Mouse (Mus musculus): Measurements from ENCODE around the gene Stag1. TPM values are rescaled to one million over a fixed set of nuclear protein-coding genes. Genes with fewer than 3 reads are reported as not detected.

Gene Stag1
- total RNA-seq, 2 experiments from 2014 or later = 27.4 to 30.9 TPM

- intact Hi-C loops (cut with DNase I) = no loop called here
- no peak for DNase-seq
Measured at GRCm38 (mm10) chr9:100602130-100602529, 4.5 kb downstream of the Stag1 start.

- no peak for DNase-seq
- intact Hi-C loops (cut with DNase I) = no loop called here
Measured at GRCm38 (mm10) chr9:100603156-100603555, 5.6 kb downstream of the Stag1 start.

GRCm38 (mm10) chr9:100605522-100605921, 7.9 kb downstream of the Stag1 start:
- intact Hi-C loops (cut with DNase I) = no loop called here
- DNase-seq = no peak

- intact Hi-C loops (cut with DNase I) = no loop called here
- peak in 1 of 2 experiments; percentile 18 for DNase-seq
Measured at GRCm38 (mm10) chr9:100605985-100606554, 8.5 kb downstream of the Stag1 start.

- intact Hi-C loops (cut with DNase I) = loop anchor here (10.0 kb wide), 1 partner anchor 769 kb away; no protein-coding TSS in a partner anchor
- no peak for DNase-seq
Measured at GRCm38 (mm10) chr9:100613501-100614071, 16.0 kb downstream of the Stag1 start.

DNA sequence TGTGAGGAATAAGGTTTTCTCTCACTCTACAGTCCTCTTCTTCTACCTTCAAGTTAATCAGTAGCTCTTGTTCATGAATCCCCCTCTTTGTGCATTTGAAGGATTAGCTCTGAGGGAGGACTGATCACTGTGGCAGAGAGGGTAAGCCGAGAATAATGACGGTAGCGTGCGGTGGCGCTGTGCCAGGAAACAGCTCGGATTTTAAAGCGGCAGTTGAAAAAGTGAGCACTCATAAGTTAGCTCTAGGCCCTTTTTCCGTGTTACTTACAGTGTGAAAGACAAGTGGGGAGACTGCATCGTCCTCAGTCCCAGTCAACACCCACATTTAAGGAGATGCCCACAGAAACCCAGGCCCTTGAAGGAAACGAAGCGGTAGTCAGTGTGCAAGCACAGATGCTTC, 19.3 kb downstream of the Stag1 start:
- intact Hi-C loops (cut with DNase I) = loop anchor here (10.0 kb wide), 1 partner anchor 772 kb away; no protein-coding TSS in a partner anchor
- DNase-seq = peak; percentile 24 to 53

- no peak for DNase-seq
- intact Hi-C loops (cut with DNase I) = no loop called here
Measured at GRCm38 (mm10) chr9:100626258-100626657, 28.7 kb downstream of the Stag1 start.

DNA sequence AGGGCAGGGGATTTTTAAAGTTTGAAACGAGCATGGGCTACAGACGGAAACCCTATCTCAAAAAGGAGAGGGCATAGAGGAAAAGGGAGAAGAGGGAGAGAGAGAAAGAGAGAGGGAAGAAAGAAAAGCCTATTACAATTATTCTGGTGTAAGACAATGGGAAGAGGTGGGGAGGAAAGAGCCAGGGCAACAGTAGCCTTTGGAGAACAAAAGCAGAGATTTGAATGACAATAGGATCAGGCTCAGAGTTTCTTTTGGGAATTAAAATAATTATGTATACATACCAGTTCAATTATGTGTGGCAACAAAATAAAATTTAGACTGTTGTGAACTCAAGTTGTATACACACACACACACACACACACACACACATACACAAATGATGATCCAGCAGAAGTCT, 43.2 kb downstream of the Stag1 start:
- DNase-seq = no peak
- intact Hi-C loops (cut with DNase I) = loop anchor here (5.0 to 10.0 kb wide), 3 partner anchors 124 to 517 kb away; partner anchors contain the start of gene Msl2

- intact Hi-C loops (cut with DNase I) = loop anchor here (1.0 to 10.0 kb wide), 5 partner anchors 121 to 516 kb away; partner anchors contain the start of gene Msl2
- no peak for DNase-seq
Measured at GRCm38 (mm10) chr9:100641391-100642085, 43.9 kb downstream of the Stag1 start.

- DNase-seq = peak in 1 of 2 experiments; percentile 10
- intact Hi-C loops (cut with DNase I) = loop anchor here (1.0 to 10.0 kb wide), 5 partner anchors 122 to 515 kb away; partner anchors contain the start of gene Msl2
Measured at GRCm38 (mm10) chr9:100642186-100642839, 44.7 kb downstream of the Stag1 start.

DNA sequence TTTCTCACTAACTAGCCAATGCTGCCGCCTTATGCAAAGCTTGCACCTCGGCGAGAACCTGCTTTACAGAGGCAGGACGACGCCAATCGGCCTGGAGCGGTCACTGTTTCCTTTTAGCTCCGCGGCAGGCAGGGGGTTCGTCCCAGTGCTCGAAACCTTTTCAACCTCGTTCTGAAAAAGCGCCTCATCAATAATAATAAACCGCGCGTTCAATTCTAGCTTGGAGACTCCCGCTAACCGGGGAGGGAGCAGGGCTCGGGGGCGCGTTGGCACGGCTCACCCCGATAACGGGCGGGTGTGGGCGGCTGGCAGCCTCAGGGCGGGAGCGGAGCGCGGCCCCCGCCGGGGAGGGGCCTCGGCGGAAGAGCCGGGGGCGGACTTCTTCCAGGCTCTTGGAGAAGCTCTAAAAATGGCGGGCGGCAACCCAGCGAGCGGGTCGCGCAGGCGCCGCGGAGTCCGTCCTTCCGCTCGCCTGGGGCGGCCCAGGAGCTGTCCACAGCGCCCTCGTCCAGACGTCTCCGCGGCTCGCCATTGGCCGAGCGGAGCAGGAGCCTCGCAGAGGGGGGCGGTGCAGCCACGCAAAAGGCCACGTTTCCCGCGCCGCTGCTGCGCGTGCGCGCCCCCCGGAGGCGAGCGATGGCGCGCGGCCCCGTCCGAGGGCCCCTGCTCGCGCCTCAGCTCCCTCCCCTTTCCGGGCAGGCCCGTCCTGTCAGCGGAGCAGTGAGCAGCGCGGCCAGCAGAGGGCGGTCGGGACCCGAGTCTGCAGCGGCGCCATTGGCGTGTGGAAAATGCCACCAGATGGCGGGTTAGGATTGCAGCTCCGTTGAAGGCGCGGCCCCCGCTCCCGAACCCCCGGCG, 45.5 kb downstream of the Stag1 start:
- intact Hi-C loops (cut with DNase I) = loop anchor here (1.0 to 10.0 kb wide), 6 partner anchors 98 to 514 kb away; partner anchors contain the start of gene Msl2
- DNase-seq = peak; percentile 100

GRCm38 (mm10) chr9:100644071-100644771, 46.6 kb downstream of the Stag1 start:
- intact Hi-C loops (cut with DNase I) = loop anchor here (2.0 to 10.0 kb wide), 4 partner anchors 121 to 513 kb away; partner anchors contain the start of gene Msl2
- peak; percentile 75 to 80 for DNase-seq

DNA sequence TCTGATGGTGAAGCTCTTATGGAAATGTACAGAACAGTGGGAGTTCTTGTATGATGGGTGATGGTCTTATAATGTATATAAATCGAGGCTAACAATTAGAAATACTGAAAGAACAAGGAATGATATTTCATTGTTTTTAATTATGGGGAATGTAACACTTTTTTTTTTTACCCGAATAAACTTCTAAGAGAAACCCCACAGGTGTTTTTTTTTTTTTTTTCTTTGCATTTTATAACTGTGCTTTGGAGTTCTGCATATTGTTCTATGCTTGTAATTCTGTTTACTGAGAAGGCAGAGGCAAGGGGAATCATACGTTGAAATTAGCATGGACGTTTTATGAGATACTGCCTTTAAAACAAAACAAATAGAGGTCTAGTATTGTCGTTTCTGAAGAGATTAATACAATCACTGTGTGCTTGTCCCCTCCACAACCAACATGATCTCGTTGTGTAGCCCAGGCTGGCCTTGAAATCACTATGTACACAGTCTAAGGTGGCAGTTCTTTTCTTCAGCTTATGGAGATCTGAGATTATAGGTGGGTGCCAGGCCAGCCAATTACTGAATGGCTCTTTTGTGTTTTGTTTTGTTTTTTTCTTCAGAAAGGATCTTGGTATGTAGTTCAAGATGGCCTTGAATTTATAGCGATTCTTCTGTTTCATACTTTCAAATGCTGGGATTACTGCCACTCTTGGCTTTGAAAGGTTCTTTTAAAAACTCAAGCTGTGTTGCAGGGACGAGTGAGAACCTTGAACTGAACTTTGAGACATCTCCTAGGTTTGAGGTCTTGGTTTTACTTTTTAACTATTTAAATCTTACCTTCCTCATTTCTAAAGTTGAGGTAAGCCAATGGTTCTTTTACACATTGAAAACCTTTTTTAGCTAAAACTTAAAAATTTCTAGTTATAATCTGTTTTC, 47.7 kb downstream of the Stag1 start:
- intact Hi-C loops (cut with DNase I) = loop anchor here (2.0 to 10.0 kb wide), 4 partner anchors 47 to 430 kb away; partner anchors contain the start of gene Msl2
- no peak for DNase-seq

DNA sequence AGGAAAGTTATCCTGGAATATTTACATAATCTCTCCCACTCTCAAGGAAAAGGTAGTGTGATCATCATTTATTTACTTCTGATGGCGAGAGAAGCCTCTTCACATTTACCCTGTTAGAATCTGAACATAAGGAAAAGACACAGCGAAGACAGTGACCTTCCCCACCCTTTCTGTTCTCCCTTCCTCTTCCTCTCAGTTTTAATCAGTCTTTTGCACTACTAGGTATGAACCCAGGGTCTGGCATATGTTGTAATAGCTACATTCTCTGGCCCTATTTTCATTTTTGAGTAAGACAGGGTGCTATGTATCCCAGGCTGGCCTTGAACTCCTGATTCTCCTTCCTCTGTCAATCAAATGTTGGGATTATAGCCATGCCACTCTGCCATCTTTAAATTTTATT, 48.7 kb downstream of the Stag1 start:
- intact Hi-C loops (cut with DNase I) = loop anchor here (5.0 to 10.0 kb wide), 3 partner anchors 46 to 429 kb away; partner anchors contain the start of gene Msl2
- DNase-seq = no peak

DNA sequence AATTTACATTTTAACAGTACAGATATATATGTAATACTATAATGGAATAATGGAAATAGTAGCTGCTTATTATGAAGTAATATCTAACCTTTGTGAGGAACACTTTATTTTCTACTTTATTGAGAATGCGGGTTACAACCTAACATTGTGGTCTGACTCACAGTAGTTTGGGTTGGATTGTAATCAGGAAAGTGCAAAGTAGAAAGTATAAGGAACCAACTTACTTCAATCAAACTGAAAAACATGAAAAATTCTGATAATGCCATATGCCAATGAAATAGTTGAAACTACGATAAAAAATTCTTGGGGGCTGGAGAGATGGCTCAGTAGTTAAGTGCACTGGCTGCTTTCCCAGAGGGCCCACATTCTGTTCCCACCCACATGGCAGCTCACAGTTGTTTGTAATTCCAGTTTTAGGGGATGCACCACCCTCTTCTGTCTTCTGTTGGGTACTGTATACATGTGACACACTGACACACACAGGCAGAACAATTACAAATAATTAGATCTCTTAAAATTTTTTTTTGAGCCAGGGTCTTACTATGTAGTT, 50.3 kb downstream of the Stag1 start:
- intact Hi-C loops (cut with DNase I) = loop anchor here (5.0 to 10.0 kb wide), 3 partner anchors 44 to 427 kb away; partner anchors contain the start of gene Msl2

GRCm38 (mm10) chr9:100654104-100654503, 56.5 kb downstream of the Stag1 start:
- intact Hi-C loops (cut with DNase I) = no loop called here
- DNase-seq = no peak

More for the DNA sequence above, 50.3 kb downstream of the Stag1 start:
- DNase-seq = no peak

GRCm38 (mm10) chr9:100656058-100656457, 58.5 kb downstream of the Stag1 start:
- no peak for DNase-seq
- intact Hi-C loops (cut with DNase I) = no loop called here

- no peak for DNase-seq
- intact Hi-C loops (cut with DNase I) = no loop called here
Measured at GRCm38 (mm10) chr9:100660587-100660986, 63.0 kb downstream of the Stag1 start.

Data from heart, postnatal 14 days (tissue).